Mouse (Mus musculus) neural tube, embryonic 10.5 days (tissue): ENCODE results near the gene Rela.
"Not testable (repeated sequence)": the region's sequence is repeated elsewhere in the genome, so short reads cannot be mapped to it uniquely, and the experiment has no call there.

ENCODE experiments used
- DNase-seq: peaks from one replicate; pipeline ENCODE4 v3.0.0-alpha.2; 2017; ENCODE audit warnings: low spot score; ENCODE audit errors: extremely low spot score

The Rela gene

GRCm38 (mm10) chr19:5664669-5665257 lies 27.5 kb downstream of the Rela start:
- DNase-seq: no peak

- DNase-seq: no peak
Observed at GRCm38 (mm10) chr19:5665465-5665864, 28.2 kb downstream of the Rela start.

DNA sequence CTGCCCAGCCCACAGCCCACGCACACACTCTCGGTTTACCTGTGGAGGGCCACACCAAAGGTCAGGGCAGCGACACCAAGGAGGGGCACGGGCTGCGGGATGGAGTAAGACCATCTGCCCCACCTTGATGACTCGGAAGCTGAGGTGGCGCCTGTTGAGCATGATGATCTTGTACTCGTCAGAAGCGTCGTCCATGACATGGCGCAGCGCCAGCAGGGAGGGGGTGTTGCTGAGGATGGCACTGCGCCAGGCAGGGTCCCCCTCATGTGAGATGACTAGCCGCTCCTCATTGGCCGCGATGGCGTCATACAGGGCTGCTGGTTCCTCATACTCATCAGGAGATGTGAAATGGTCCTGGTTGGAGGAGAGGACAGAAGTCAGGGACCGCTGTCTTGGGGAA lies 29.1 kb downstream of the Rela start:
- DNase-seq: no peak

GRCm38 (mm10) chr19:5668372-5668771 lies 31.1 kb downstream of the Rela start:
- no peak for DNase-seq

- DNase-seq: no peak
Observed at GRCm38 (mm10) chr19:5680432-5680831, 43.1 kb downstream of the Rela start.

GRCm38 (mm10) chr19:5684236-5684635 lies 47.0 kb downstream of the Rela start:
- DNase-seq: no peak

- no peak for DNase-seq
Observed at GRCm38 (mm10) chr19:5684985-5685384, 47.7 kb downstream of the Rela start.

- DNase-seq: no peak
Observed at GRCm38 (mm10) chr19:5685431-5685830, 48.1 kb downstream of the Rela start.

- no peak for DNase-seq
Observed at GRCm38 (mm10) chr19:5685861-5686260, 48.6 kb downstream of the Rela start.

- DNase-seq: no peak
Observed at GRCm38 (mm10) chr19:5686437-5686836, 49.2 kb downstream of the Rela start.

DNA sequence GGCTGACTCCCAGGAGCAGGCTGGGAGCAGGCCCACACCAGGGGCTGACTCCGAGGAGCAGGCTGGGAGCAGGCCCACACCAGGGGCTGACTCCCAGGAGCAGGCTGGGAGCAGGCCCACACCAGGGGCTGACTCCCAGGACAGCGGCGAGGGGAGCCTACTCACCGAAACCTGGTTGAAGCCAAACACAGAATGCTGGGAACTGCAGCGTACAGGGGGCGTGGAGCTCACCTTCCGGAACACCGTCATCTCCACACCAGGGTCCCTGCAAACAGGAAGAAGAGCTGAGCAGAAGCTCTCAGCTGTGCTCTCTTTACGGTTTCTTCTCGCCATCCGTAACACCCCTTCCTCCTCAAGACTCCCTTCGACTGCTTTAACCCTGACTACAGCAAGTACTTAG lies 49.7 kb downstream of the Rela start:
- not testable (repeated sequence) for DNase-seq

GRCm38 (mm10) chr19:5687738-5688137 lies 50.5 kb downstream of the Rela start:
- DNase-seq: no peak

GRCm38 (mm10) chr19:5688200-5689087 lies 51.2 kb downstream of the Rela start, which contains the start of the genes Map3k11 and Pcnx3:
Map3k11 (plus strand) TSS chr19:5688742.
Pcnx3 (minus strand) TSS chr19:5688908.
- DNase-seq: peak; percentile 94

DNA sequence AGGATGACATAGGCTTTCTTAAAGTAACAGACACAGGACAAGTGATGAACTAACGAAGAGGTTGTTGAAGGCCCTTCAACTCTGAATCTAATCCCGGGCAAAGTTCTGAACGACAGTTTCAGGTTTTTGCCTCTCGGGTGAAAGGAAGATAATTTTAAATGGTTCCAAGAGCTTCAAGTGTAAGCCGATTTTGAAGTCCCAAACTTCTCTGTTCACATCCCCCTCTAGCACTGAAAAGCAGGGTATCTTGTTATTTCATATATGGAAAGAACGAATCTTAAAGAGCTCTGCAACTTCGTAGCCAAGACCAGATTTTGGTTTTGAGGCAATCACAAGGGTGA lies 51.8 kb downstream of the Rela start:
- DNase-seq: no peak

DNA sequence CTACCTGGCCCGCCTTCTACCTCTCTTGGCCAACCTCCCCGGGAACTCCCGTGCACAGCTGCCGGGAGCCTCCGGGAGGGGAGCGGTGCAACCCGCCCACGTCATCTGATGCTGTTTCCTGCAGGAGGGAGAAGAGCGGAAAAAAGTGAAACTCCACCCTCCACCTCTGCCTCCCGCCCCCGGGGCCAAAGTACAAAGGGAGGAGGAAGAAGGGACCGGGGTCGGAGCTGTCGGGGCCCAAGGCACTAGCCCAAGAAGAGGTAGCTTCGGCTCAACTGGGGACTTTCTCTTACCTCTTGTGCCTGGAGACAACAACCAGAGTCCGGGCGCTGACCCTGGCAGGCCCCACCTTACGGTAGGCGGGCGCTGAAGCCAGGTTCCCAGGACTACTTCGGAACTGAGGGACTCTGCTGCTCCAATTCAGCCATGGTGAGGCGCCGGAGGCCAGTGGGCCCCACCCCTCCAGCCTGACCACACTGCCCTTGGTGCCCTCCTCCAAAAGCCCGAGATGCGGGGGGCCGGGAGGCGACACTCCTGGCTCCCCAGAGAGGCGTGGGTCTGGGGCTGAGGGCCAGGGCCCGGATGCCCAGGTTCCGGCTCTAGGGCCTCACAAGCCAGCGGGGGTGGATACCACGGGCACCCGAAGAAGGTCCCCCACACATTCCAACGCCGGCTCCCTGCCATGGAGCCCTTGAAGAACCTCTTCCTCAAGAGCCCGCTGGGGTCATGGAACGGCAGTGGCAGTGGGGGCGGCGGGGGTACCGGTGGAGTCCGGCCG lies 52.5 kb downstream of the Rela start:
- peak; percentile 74 for DNase-seq

DNA sequence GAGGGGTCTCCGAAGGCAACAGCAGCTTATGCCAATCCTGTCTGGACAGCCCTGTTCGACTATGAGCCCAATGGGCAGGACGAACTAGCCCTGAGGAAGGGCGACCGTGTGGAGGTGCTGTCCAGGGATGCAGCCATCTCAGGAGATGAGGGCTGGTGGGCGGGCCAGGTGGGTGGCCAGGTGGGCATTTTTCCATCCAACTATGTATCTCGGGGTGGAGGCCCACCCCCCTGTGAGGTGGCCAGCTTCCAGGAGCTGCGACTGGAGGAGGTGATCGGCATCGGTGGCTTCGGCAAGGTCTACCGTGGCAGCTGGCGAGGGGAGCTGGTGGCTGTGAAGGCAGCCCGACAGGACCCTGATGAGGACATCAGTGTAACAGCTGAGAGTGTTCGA lies 53.1 kb downstream of the Rela start:
- no peak for DNase-seq

- no peak for DNase-seq
Observed at GRCm38 (mm10) chr19:5691601-5692000, 54.3 kb downstream of the Rela start.

GRCm38 (mm10) chr19:5692086-5692912 lies 55.0 kb downstream of the Rela start:
- no peak for DNase-seq

DNA sequence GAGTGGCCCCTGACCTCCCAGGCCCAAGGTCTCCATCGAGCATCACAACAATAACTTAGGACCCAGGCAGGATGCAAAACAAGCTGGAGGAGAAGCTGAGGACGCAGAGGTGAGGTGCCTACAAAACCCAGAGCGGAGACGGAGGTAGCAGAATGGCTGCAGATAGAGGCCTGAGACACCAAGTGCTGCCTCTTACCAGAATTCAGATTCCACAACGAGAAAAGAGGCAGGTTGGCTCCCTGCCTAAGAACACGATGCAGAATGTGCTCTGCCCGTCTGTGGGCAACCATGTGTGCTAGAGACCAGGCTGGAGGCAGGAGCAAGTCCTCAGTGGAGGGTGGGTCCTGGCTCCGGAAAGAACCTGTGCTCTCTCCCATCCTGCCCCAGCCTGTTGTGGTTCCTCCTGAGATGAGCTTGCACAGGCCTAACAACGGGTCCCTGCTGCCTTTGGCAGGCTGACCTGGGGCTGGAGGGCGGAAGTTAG lies 55.7 kb downstream of the Rela start:
- DNase-seq: no peak

- no peak for DNase-seq
Observed at GRCm38 (mm10) chr19:5693801-5694200, 56.5 kb downstream of the Rela start.

DNA sequence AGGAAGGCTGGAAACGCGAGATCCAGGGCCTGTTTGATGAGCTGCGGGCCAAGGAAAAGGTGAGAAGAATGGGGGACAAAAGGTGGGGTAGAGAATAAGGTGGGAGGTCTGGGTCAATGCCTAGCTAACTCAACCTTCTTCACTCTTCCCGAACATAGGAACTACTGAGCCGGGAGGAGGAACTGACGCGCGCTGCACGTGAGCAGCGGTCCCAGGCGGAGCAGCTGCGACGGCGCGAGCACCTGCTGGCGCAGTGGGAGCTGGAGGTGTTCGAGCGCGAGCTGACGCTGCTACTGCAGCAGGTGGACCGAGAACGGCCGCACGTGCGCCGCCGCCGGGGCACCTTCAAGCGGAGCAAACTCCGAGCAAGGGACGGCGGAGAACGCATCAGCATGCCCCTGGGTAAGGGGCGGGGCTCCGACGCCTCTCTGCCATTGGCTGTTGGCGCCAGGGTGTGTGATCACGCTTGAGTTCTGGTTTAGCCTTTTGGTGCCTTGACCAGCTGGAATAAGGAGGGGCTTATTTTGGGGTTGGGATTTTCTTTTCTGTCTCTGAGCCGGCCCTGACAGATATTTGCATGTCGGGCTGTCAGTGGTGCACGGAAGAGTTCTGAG lies 58.7 kb downstream of the Rela start:
- DNase-seq: peak; percentile 55
